ENCODE assay signal across 9 mouse cellular contexts in the genomic region with DNA sequence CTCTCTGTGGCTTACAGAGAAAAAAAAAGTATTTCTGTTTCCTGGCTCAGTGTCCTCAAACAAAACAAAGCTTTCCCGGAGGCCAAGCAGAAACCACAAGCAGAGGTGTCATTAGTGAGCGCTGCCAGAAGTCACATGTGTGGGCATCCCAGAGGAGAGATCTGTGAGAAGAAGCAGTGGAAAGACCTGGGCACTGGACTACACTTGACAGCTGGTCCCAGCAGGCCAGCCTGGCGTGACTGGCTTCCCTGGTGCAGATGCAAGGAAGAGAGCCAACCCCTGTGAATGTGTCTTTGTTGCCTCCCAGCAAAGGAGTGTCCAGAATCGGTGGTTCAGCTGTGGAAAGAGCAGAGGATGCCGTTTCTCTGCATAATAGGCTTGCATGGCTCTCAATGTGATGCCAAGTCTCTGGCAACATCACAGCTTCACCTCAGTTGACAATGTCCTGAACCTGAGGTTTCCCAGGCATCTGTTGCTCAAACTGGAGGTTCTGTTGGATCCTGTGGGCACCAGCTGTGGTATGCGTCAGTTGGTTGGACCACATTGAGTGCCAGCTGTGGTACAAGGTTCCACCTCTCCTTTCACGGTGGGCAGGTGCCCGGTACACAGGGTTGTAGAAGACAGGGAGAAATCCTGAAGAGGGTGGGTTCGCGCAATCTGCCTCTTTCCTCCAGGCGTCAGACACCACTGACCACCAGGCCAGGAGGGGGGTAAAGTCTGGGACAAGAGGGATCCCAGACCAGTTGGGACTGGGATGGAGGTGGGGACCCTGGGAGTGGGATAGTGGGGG.
A peak's percentile ranks its signal among the peaks of the same experiment; 100 is the strongest.
DNase-seq lines count a peak whose midpoint lies in the region; ATAC-seq and TF ChIP-seq lines count a peak whose summit lies in the region.
"Had no signal": no experiment of that assay in that cellular context is flagged by ENCODE, and none has a peak within 500 bp of the region (broad histone marks: within the 10 kb centered on the region; RNA-seq: fewer than 3 reads in every experiment).

No protein-coding gene starts in this region.

- H3K79me3 ChIP-seq in C2C12 (ENCODE audit: low read depth) = no peaks in the 10 kb centered on the region

- H3K4me1 ChIP-seq in hindbrain, embryonic 15.5 days (replicated peaks) = peaks cover 14% of the 10 kb centered on the region
- no peaks in the 10 kb centered on the region for H3K4me1 ChIP-seq in hindbrain, embryonic 12.5 days
- H3K4me1 ChIP-seq in hindbrain, embryonic 16.5 days (ENCODE audit: control insufficient read depth, insufficient read depth, low read depth, low read length) = peaks cover 5% of the 10 kb centered on the region; the same call in 1 of the 2 replicates
- no peaks in the 10 kb centered on the region for H3K4me1 ChIP-seq in liver, embryonic 11.5 days (replicated peaks; ENCODE audit: control insufficient read depth, insufficient read depth, low read length)
- H3K4me1 ChIP-seq: heart, embryonic 12.5 days had no signal

- H3K36me3 ChIP-seq in hindbrain, embryonic 15.5 days = no peaks in the 10 kb centered on the region
- no peaks in the 10 kb centered on the region for H3K36me3 ChIP-seq in hindbrain, embryonic 12.5 days
- no peaks in the 10 kb centered on the region for H3K36me3 ChIP-seq in C2C12 (ENCODE audit: control insufficient read depth, insufficient read depth)
- H3K36me3 ChIP-seq in hindbrain, embryonic 16.5 days (ENCODE audit: control insufficient read depth, insufficient read depth, low read length) = no peaks in the 10 kb centered on the region
- H3K36me3 ChIP-seq in liver, embryonic 11.5 days (ENCODE audit: control insufficient read depth, insufficient read depth, low read length) = no peaks in the 10 kb centered on the region
- H3K36me3 ChIP-seq: heart, embryonic 12.5 days had no signal

- whole genome bisulfite sequencing in hindbrain, embryonic 15.5 days = 61% methylated on average over 11 of the region's 11 CpGs
- WGBS in hindbrain, embryonic 12.5 days = 77% methylated on average over 11 of the region's 11 CpGs
- 63% methylated on average over 11 of the region's 11 CpGs for WGBS in hindbrain, embryonic 16.5 days
- WGBS in liver, embryonic 11.5 days = 70% methylated on average over 11 of the region's 11 CpGs

- peak overlapping the region; percentile 44; the same call in 1 of the 2 replicates for H3K27ac ChIP-seq in hindbrain, embryonic 15.5 days (replicated peaks)
- H3K27ac ChIP-seq in hindbrain, embryonic 12.5 days = no peak overlapping the region
- peak overlapping the region; percentile 29; the same call in 1 of the 2 replicates for H3K27ac ChIP-seq in hindbrain, embryonic 16.5 days (ENCODE audit: low read depth, low read length)
- no peak overlapping the region for H3K27ac ChIP-seq in liver, embryonic 11.5 days (ENCODE audit: low read depth, low read length)

- H3K9me3 ChIP-seq in hindbrain, embryonic 15.5 days = no peaks in the 10 kb centered on the region
- no peaks in the 10 kb centered on the region for H3K9me3 ChIP-seq in hindbrain, embryonic 12.5 days (replicated peaks)
- no peaks in the 10 kb centered on the region for H3K9me3 ChIP-seq in hindbrain, embryonic 16.5 days (ENCODE audit: control insufficient read depth, low read length)
- H3K9me3 ChIP-seq in liver, embryonic 11.5 days (ENCODE audit: control insufficient read depth, low read length) = no peaks in the 10 kb centered on the region
- H3K9me3 ChIP-seq: heart, embryonic 12.5 days had no signal

- H3K9ac ChIP-seq in hindbrain, embryonic 15.5 days = no peak overlapping the region
- no peak overlapping the region for H3K9ac ChIP-seq in hindbrain, embryonic 12.5 days
- H3K9ac ChIP-seq in hindbrain, embryonic 16.5 days (ENCODE audit: low read depth, low read length) = no peak overlapping the region
- H3K9ac ChIP-seq in liver, embryonic 11.5 days (ENCODE audit: low read depth, low read length) = no peak overlapping the region
- H3K9ac ChIP-seq: heart, embryonic 12.5 days had no signal

- no peak overlapping the region for H3K4me2 ChIP-seq in hindbrain, embryonic 15.5 days
- no peak overlapping the region for H3K4me2 ChIP-seq in hindbrain, embryonic 12.5 days (replicated peaks)
- H3K4me2 ChIP-seq in hindbrain, embryonic 16.5 days (ENCODE audit: low read length) = no peak overlapping the region
- H3K4me2 ChIP-seq in liver, embryonic 11.5 days = no peak overlapping the region
- H3K4me2 ChIP-seq: heart, embryonic 12.5 days had no signal

- no peak for TF ChIP-seq CTCF in C2C12 (IDR thresholded peaks at IDR 0.05; ENCODE audit: control insufficient read depth, insufficient read depth, insufficient read length)

- H3K4me3 ChIP-seq in hindbrain, embryonic 15.5 days = no peak overlapping the region
- H3K4me3 ChIP-seq in hindbrain, embryonic 12.5 days = no peak overlapping the region
- no peak overlapping the region for H3K4me3 ChIP-seq in C2C12 (ENCODE audit: insufficient read depth, poor library complexity, severe bottlenecking)
- H3K4me3 ChIP-seq in hindbrain, embryonic 16.5 days (ENCODE audit: low read length) = no peak overlapping the region
- H3K4me3 ChIP-seq in liver, embryonic 11.5 days (ENCODE audit: low read depth, low read length) = no peak overlapping the region
- H3K4me3 ChIP-seq: heart, embryonic 12.5 days had no signal

- H3K79me2 ChIP-seq in C2C12 (ENCODE audit: control insufficient read depth, insufficient read depth) = no peaks in the 10 kb centered on the region

- peak; percentile 19 for DNase-seq in adrenal gland, postnatal 10 days
- DNase-seq in adrenal gland, postnatal 14 days = no peak
- DNase-seq in liver, embryonic 11.5 days (ENCODE audit: low spot score) = no peak

- peaks cover 15% of the 10 kb centered on the region; the same call in 1 of the 2 replicates for H3K27me3 ChIP-seq in hindbrain, embryonic 15.5 days
- H3K27me3 ChIP-seq in hindbrain, embryonic 12.5 days = peaks cover 25% of the 10 kb centered on the region
- no peaks in the 10 kb centered on the region for H3K27me3 ChIP-seq in C2C12 (ENCODE audit: control insufficient read depth, insufficient read depth, insufficient read length)
- no peaks in the 10 kb centered on the region for H3K27me3 ChIP-seq in hindbrain, embryonic 16.5 days (replicated peaks; ENCODE audit: control insufficient read depth, insufficient read depth, low read length)
- no peaks in the 10 kb centered on the region for H3K27me3 ChIP-seq in liver, embryonic 11.5 days (replicated peaks; ENCODE audit: control insufficient read depth, insufficient read depth, low read length)
- H3K27me3 ChIP-seq: heart, embryonic 12.5 days had no signal

- ATAC-seq in hindbrain, embryonic 15.5 days (ENCODE audit: low FRiP score, low read depth) = peak; percentile 94
- no peak for ATAC-seq in hindbrain, embryonic 12.5 days (ENCODE audit: low FRiP score)
- peak; percentile 94 for ATAC-seq in hindbrain, embryonic 16.5 days
- ATAC-seq in liver, embryonic 11.5 days (replicated peaks; ENCODE audit: low FRiP score) = no peak
- ATAC-seq in activated CD4-positive, CD25-positive, alpha-beta regulatory T cell, adult 4 months = no peak

- H3ac ChIP-seq in C2C12 (ENCODE audit: control insufficient read depth, insufficient read length, low read depth) = no peak overlapping the region

TF ChIP-seq in C2C12, 6 proteins besides CTCF, POLR2A, EP300 and RAD21:
- TF ChIP-seq MYOD1 (IDR thresholded peaks at IDR 0.05; ENCODE audit: control insufficient read depth, insufficient read length, low read depth) (peak; percentile 70), MYOG (IDR thresholded peaks at IDR 0.05; ENCODE audit: control insufficient read depth, extremely low read depth, insufficient read length) (no peak), FOSL1 (IDR thresholded peaks at IDR 0.05; ENCODE audit: insufficient read depth, low read length, poor library complexity, severe bottlenecking) (no peak), MAX (IDR thresholded peaks at IDR 0.05) (peak; percentile 91), USF1 (IDR thresholded peaks at IDR 0.05; ENCODE audit: low read depth) (peak; percentile 79), CEBPB (IDR thresholded peaks at IDR 0.05; ENCODE audit: low read depth) (no peak)

Comparison
In these comparisons a context has a peak if more than half of its experiments do, and no peak if none do; other contexts are left out.
1. ATAC-seq: peak in hindbrain, embryonic 15.5 days (single experiment) and hindbrain, embryonic 16.5 days (single experiment); none in hindbrain, embryonic 12.5 days (single experiment), liver, embryonic 11.5 days (single experiment) and activated CD4-positive, CD25-positive, alpha-beta regulatory T cell, adult 4 months (single experiment).
2. H3K27ac ChIP-seq: peak in hindbrain, embryonic 15.5 days (single experiment) and hindbrain, embryonic 16.5 days (single experiment); none in hindbrain, embryonic 12.5 days (single experiment) and liver, embryonic 11.5 days (single experiment).